In the genomic region with DNA sequence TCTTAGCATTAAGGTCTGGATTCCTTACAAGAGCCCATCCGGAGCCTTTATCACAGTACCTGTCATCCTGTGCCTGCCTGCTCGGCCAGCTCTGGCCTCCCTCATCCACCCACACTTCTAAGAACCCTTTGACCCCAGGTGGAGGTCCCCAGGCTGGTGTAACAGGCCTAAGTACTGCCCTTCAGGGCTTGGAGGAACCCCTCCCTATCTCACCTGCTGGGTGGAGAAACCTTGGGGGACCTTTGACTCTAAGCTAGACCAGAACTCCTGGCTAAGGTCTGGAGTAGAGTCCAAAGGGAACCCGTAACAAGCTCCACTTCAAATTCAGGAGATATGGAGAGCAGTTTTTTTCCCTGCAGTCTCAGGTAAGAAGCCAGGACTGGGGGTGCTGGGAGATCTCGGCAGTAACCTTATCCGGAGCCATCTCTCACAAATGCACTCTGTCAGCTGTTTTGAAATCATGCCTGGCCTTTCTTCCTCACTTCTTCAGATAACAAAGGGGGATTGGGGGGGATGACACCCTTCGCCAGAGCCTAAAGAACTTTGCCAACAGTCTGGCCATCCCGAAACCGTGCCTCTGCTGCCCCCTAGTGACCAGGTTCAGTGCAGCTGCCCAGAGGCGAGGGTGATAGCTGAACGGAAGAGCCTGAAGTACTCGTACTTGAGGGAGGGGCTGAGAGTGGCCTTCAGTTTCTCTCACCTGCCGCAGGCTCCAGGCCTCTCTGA, we compare ENCODE assay signal across 7 mouse cellular contexts. TPM values are rescaled to one million over a fixed set of nuclear protein-coding genes. Genes with fewer than 3 reads are reported as not detected.
DNase-seq lines count a peak whose midpoint lies in the region; ATAC-seq lines count a peak whose summit lies in the region.

No protein-coding gene starts in this region.

- DNase-seq in MN1 (ENCODE audit: low spot score): peak; percentile 69
- peak; percentile 81 for DNase-seq in cerebellum, adult 9-11 months
- DNase-seq in gastrocnemius, postnatal 25 days: peak; percentile 59
- peak; percentile 87 for DNase-seq in kidney, postnatal 14 days
- DNase-seq in lung, postnatal 25 days (ENCODE audit: low spot score): peak; percentile 83
- peak; percentile 68 for DNase-seq in spleen, adult 12 weeks (ENCODE audit: low spot score)

- ATAC-seq in CD4-positive, CD25-positive, alpha-beta regulatory T cell, adult 4 months: peak; percentile 55

RNA-seq across cellular contexts. Expression of a gene that starts 5.2 kb away (rescaled TPM):
- polyA plus RNA-seq in CD4-positive, CD25-positive, alpha-beta regulatory T cell, adult 4 months (2017; shearing (Covaris generic)): 10 to 100 TPM in 1 of 2 experiments, 1 to 10 TPM in 1; 8.1 to 14.2 TPM
- total RNA-seq in gastrocnemius, postnatal 25 days (2021): 1 to 10 TPM; 4.1 to 5.8 TPM

RNA-seq across cellular contexts. Expression of a gene that starts 5.6 kb away (rescaled TPM):
- polyA plus RNA-seq in CD4-positive, CD25-positive, alpha-beta regulatory T cell, adult 4 months (2017; shearing (Covaris generic)): 10 to 100 TPM; 12.1 to 18.1 TPM
- total RNA-seq in gastrocnemius, postnatal 25 days (2021): 10 to 100 TPM; 10.7 to 13.2 TPM

RNA-seq across cellular contexts. Expression of a gene that starts 18.9 kb away (rescaled TPM):
- 100 to 1,000 TPM; 162 to 222 TPM for polyA plus RNA-seq in CD4-positive, CD25-positive, alpha-beta regulatory T cell, adult 4 months (2017; shearing (Covaris generic))
- total RNA-seq in gastrocnemius, postnatal 25 days (2021): 1 to 10 TPM; 2.3 to 3.9 TPM

RNA-seq across cellular contexts. Expression of a gene that starts 48.3 kb away (rescaled TPM):
- 1 to 10 TPM in 1 of 2 experiments, under 1 TPM in 1; 0.51 to 1.0 TPM for polyA plus RNA-seq in CD4-positive, CD25-positive, alpha-beta regulatory T cell, adult 4 months (2017; shearing (Covaris generic))
- not detected for total RNA-seq in gastrocnemius, postnatal 25 days (2021)

Comparison
In these comparisons a context has a peak if more than half of its experiments do, and no peak if none do; other contexts are left out.
1. Peak in every context shown above with its lines: DNase-seq and ATAC-seq.